Mouse (Mus musculus): ENCODE data around the gene Gm3402.
"Not testable (repeated sequence)": the region's sequence is repeated elsewhere in the genome, so short reads cannot be mapped to it uniquely, and the experiment has no call there.

GRCm38 (mm10) chr5:146513823-146514222, at the start of gene Gm3402:
- not testable (repeated sequence) for TF ChIP-seq CTCF (IDR thresholded peaks at IDR 0.05; ENCODE audit: control insufficient read depth, insufficient read depth, insufficient replicate concordance, low read depth, low read length); POLR2A (IDR thresholded peaks at IDR 0.05; ENCODE audit: control insufficient read depth, low read depth, low read length)
